Mouse (Mus musculus) forebrain, embryonic 10.5 days (tissue): ENCODE measurements at regions not wholly inside any gene's neighbourhood (a gene's known extent, or its start where the extent isn't known, plus 50 kb on each side); places are given as distances from the start of the nearest gene placed in this dataset.

Experiments
- DNase-seq: peaks from one replicate; pipeline ENCODE4 v3.0.0-alpha.2; 2017; ENCODE audit warnings: low spot score; ENCODE audit errors: extremely low spot score
- H3K27ac ChIP-seq: fragments of 300-500 bp; sonication (generic); 2 replicates; pipeline ENCODE4 v1.5.1; 2016; ENCODE audit warnings: mild to moderate bottlenecking
- H3K27me3 ChIP-seq: fragments of 300-500 bp; sonication (generic); 2 replicates; pipeline ENCODE4 v1.6.1; 2016; ENCODE audit warnings: mild to moderate bottlenecking; ENCODE audit not compliant: poor library complexity, severe bottlenecking
- H3K36me3 ChIP-seq: fragments of 300-500 bp; sonication (generic); replicated peaks from 2 replicates; pipeline ENCODE4 v1.6.1; 2016; ENCODE audit warnings: mild to moderate bottlenecking, moderate library complexity
- H3K4me1 ChIP-seq: fragments of 300-500 bp; sonication (generic); 2 replicates; pipeline ENCODE4 v1.6.1; 2016
- H3K4me3 ChIP-seq: fragments of 300-500 bp; sonication (generic); 2 replicates; pipeline ENCODE4 v1.5.1; 2016; ENCODE audit warnings: mild to moderate bottlenecking, moderate library complexity
- H3K9me3 ChIP-seq: fragments of 300-500 bp; sonication (generic); 2 replicates; pipeline ENCODE4 v1.6.1; 2016; ENCODE audit warnings: mild to moderate bottlenecking, moderate library complexity
- WGBS: fragments of 180-500 bp; shearing (Covaris S2); methylation state at CpG from one replicate; pipeline ENCODE4 v1.1.7; 2016; 5-methylcytosine and 5-hydroxymethylcytosine counted together

DNA sequence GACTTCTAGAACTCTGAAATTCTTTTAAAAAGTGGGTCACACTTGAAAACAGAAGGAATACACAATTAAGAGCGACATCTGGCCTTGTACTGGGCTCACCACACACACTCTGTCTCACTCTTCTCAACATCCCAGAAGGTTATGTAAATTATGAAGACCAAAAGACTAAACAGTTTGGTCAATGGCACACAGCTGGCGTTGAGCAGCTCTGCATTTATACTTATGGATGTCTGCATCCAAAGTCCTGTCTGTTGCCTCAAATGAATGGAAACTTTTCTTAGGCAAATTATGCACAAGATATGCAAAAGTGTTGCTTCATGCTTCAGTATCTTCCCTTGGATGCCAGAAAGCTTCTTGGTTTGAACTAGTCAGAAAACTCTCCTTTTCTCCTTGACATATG, 323.5 kb downstream of the Ppp3ca start:
- Histone ChIP-seq H3K4me1 (no peaks in the 10 kb centered on the region), H3K4me3 (no peak overlapping the region), H3K27me3 (no peaks in the 10 kb centered on the region), H3K9me3 (no peaks in the 10 kb centered on the region), H3K36me3 (no peaks in the 10 kb centered on the region), H3K27ac (no peak overlapping the region)
- WGBS = 94% methylated on average over 2 of the region's 2 CpGs
- no peak for DNase-seq

DNA sequence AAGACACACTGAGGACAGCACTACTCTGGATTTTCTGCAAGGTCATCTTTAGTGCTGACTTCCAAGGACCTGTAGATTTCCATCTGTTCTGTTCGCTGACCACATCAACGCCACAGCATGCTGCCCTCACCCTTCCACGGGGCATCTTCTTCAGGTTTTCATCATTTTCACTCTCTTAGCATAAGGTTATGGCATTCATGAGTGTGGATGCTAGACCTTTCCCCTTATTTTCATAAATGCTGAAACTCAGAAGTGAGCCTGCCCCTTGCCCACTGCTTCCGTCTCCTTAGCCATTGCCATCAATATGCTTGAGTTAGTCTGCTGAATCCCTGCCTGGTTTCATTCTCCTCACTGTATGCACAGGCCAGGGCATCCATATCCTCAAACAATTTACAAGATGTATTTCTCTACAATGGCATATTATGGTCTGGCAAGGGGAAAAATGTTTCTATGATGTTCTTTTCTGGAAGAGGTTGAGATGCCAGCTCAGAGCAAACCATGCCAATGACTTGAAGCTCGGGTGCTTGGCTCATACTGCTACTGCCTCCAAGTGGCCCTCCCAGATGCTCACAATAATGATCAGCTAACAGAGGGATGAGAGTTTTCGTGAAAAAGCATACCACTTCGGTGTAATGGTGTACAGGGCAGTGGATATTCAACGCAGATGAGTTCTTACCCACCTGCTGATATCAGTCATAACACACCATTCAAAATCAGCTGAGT, 324.6 kb downstream of the Ppp3ca start:
- Histone ChIP-seq H3K36me3 (no peaks in the 10 kb centered on the region), H3K9me3 (no peaks in the 10 kb centered on the region), H3K27me3 (no peaks in the 10 kb centered on the region), H3K4me3 (no peak overlapping the region), H3K4me1 (no peaks in the 10 kb centered on the region), H3K27ac (no peak overlapping the region)
- 90% methylated on average over 8 of the region's 8 CpGs for WGBS
- no peak for DNase-seq

DNA sequence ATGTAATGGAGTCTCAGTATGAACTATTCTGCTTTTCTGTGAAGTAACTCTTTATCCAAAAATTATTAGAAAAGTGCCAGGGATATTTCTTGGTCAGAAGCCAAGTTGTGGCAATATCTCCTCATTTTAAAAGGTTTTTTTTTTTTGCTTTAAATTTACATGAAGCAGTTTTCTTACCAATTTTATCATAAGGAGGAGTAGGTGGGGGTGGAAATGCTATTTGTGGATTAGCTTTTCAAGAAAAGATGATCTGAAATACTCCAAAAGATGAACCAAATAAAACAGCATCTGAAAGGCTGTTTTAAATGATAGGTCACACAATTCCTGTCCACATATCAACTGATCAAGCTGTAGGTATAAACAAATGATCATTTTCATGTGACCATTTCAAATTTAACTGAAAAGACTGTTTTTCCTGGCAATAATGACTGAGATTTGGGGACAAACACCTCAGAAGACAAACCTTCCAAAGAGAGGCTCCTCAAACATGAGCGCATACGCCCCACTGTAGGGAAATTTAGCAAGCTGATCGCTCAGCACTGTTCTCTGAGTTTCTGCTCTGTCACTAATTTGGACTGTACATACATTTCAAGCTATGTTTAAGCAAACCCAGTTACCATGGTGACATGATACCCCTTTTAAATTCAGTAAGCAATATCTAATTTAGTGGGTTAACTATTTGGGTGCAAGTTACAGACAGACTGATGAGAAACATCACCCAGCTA, 325.8 kb downstream of the Ppp3ca start:
- Histone ChIP-seq H3K4me3 (no peak overlapping the region), H3K27ac (no peak overlapping the region), H3K27me3 (no peaks in the 10 kb centered on the region), H3K9me3 (no peaks in the 10 kb centered on the region), H3K36me3 (no peaks in the 10 kb centered on the region), H3K4me1 (no peaks in the 10 kb centered on the region)
- no peak for DNase-seq
- 94% methylated on average over 3 of the region's 3 CpGs for WGBS

DNA sequence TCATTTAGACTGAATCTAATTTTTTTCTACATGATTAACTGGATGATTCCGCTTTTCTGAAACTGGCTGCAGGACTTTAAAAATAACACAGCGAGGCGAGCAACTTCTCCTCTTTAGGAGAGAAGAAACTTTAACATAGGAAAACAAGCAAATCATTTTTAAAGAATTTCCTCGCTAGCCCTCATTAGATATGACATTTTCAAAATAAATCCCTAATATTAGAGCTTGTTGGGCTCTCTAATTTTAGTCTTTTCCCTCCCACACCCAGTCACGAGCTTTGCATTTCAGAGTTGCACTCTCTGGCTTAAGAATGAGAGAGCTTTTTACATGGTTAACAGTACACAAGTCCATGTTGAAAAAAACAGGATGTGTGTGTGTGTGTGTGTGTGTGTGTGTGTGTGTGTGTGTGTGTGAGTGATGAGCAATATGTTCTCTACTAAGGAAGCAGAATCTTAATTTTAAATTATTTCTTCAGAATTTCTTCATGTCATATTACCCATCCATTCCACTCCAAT, 326.5 kb downstream of the Ppp3ca start:
- no peak overlapping the region for H3K4me3 ChIP-seq
- no peaks in the 10 kb centered on the region for H3K4me1 ChIP-seq
- H3K27ac ChIP-seq = no peak overlapping the region
- no peaks in the 10 kb centered on the region for H3K36me3 ChIP-seq
- no peak for DNase-seq
- 84% methylated on average over 5 of the region's 5 CpGs for WGBS
- H3K27me3 ChIP-seq = no peaks in the 10 kb centered on the region
- no peaks in the 10 kb centered on the region for H3K9me3 ChIP-seq

DNA sequence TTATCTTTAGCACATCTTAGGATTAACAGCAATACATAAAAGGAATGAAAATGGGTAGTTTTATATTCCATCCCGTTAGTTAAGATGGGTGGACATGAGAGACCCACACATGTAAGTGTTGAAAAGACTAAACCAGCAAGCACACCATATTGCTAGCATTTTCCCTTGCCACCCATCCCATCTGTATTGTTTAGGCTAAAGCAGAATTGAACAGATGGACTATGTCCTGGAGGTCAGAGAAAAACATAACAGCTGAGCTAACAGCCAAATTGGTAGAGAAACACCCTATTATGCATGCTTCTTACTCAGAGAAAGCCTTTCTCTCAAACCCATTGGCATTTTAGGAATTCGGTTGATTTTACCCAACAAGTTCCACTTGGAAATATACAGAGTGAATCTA, 329.3 kb upstream of the Emcn start:
- no peak for DNase-seq
- no peaks in the 10 kb centered on the region for H3K4me1 ChIP-seq
- H3K27me3 ChIP-seq = no peaks in the 10 kb centered on the region
- H3K4me3 ChIP-seq = no peak overlapping the region
- no peak overlapping the region for H3K27ac ChIP-seq
- WGBS = 78% methylated on average over 2 of the region's 2 CpGs
- H3K9me3 ChIP-seq = no peaks in the 10 kb centered on the region
- H3K36me3 ChIP-seq = no peaks in the 10 kb centered on the region

DNA sequence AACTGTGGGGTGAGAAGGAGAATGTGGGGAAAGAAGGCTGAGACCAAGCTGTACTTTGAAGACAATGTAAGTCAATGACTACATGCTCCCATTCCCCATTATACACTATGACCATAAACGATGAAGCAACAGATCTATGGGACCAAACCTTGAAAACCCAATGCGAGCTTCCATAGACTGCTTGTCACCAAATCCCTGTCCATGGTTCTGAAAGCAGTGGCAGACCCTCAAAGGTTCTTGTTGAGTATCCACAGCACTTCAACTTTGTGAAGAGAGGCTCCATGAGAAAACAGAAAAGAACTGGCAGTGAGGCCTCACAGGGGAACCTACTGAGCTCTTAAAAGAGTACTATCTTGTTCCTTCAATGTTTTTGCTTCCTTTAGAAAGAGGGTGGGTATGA, 326.2 kb upstream of the Emcn start:
- no peaks in the 10 kb centered on the region for H3K27me3 ChIP-seq
- no peaks in the 10 kb centered on the region for H3K4me1 ChIP-seq
- WGBS = 84% methylated on average over 2 of the region's 2 CpGs
- no peaks in the 10 kb centered on the region for H3K36me3 ChIP-seq
- H3K4me3 ChIP-seq = no peak overlapping the region
- no peak for DNase-seq
- no peak overlapping the region for H3K27ac ChIP-seq
- no peaks in the 10 kb centered on the region for H3K9me3 ChIP-seq

DNA sequence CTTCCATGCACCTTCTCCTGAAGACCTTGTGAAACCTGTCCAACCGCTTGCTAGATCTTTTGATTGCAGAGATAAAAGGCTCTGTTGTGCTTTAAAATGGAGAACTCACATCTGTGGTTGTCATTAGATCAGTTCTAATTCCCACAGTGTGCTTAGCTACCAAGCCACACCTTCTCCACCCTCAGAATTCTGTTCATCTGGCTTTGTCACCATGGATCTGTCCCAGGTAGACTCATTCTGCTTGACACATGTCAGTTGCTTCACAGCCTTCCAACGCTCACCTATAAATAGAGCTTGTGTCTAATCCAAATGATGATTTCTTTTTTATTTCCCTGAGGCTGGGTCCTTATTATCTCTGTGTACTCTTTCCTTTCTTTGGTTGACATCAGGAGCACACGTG, 325.7 kb upstream of the Emcn start:
- DNase-seq = no peak
- WGBS = 86% methylated on average over 3 of the region's 3 CpGs
- H3K36me3 ChIP-seq = no peaks in the 10 kb centered on the region

DNA sequence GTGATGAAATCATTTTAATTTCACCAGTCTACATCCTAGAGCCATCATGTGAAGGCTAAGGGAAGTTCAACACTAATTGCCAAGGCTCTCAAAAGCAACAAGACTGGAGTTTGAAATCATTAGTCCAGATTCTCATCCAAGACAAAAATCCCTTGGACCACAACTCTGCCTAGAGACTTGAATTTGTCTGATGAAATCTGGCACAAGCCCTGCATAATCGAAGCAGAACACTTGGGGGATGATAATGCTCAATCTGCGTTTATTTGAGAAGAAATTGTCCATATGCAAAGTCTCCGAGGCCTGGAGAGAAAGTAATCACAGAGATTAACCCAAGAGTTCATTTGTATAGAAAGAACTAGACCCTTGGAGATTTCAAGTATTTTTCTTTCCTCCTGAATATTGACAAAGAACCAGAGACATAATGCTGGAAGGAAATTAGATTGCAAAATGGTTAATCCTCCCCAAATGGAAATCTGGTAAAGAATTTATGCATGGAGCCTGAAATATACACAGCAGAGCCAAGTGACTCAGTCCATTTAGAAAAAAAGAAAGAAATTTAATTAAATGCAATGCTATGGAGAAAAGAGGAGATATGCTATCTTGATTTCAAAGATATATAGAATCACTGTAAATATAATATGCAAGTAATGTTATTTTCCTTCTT, 320.8 kb upstream of the Emcn start:
- no peak for DNase-seq
- Histone ChIP-seq H3K36me3 (no peaks in the 10 kb centered on the region), H3K4me1 (0 out of 2 replicates have a peak, but pooled peaks cover 2% of the 10 kb centered on the region), H3K27ac (no peak overlapping the region), H3K4me3 (no peak overlapping the region), H3K9me3 (no peaks in the 10 kb centered on the region), H3K27me3 (no peaks in the 10 kb centered on the region)
- WGBS = 59% methylated on average over 3 of the region's 3 CpGs

More for the DNA sequence above, 325.7 kb upstream of the Emcn start:
- H3K4me3 ChIP-seq = no peak overlapping the region
- H3K4me1 ChIP-seq = 0 out of 2 replicates have a peak, but pooled peaks cover 2% of the 10 kb centered on the region
- no peak overlapping the region for H3K27ac ChIP-seq
- H3K27me3 ChIP-seq = no peaks in the 10 kb centered on the region
- H3K9me3 ChIP-seq = no peaks in the 10 kb centered on the region

DNA sequence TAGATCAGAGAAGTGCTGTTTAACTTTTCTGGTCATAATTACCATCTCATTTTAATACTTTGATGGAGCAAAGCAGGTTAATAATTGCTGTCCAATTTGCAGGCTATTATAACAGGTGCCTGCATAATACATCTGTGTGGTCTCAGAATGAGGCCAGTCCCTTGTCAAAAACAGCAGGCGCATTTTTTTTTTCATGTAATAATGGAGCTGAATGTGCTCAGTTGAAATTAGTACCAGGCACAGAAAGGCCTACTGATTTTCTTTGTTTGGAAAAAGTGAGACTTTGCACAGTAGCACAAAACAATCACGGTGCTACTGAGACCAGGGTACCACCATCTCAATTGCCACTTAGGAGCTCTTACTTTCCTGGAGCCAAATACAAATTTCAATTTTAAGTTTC, 311.3 kb upstream of the Emcn start:
- H3K4me1 ChIP-seq = peaks cover 5% of the 10 kb centered on the region
- no peaks in the 10 kb centered on the region for H3K36me3 ChIP-seq
- no peak overlapping the region for H3K27ac ChIP-seq
- no peaks in the 10 kb centered on the region for H3K27me3 ChIP-seq
- H3K4me3 ChIP-seq = no peak overlapping the region
- WGBS = 62% methylated on average over 2 of the region's 2 CpGs
- H3K9me3 ChIP-seq = no peaks in the 10 kb centered on the region
- DNase-seq = no peak

DNA sequence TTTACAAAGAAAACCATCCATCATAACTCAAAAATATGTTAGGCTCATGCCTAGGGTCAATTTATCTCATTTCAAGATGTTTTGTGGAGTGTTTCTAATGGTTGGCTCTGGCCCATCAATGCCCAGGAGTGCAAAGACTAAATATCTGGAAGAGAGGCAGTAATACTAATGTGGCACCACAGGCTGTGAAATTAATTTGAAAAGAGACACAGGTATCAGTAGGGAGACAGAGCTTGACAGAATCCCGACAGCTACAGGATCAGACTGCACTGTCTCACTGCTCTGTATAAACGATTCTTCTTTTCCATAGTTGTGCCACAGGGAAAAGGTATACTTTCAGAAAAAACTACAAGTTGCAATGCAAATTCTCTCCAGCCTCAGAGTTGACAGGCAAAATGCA, 308.1 kb upstream of the Emcn start:
- WGBS = 91% methylated on average over 2 of the region's 2 CpGs
- Histone ChIP-seq H3K4me1 (peaks cover 5% of the 10 kb centered on the region), H3K27me3 (no peaks in the 10 kb centered on the region), H3K9me3 (no peaks in the 10 kb centered on the region), H3K36me3 (no peaks in the 10 kb centered on the region), H3K27ac (no peak overlapping the region), H3K4me3 (no peak overlapping the region)
- no peak for DNase-seq

DNA sequence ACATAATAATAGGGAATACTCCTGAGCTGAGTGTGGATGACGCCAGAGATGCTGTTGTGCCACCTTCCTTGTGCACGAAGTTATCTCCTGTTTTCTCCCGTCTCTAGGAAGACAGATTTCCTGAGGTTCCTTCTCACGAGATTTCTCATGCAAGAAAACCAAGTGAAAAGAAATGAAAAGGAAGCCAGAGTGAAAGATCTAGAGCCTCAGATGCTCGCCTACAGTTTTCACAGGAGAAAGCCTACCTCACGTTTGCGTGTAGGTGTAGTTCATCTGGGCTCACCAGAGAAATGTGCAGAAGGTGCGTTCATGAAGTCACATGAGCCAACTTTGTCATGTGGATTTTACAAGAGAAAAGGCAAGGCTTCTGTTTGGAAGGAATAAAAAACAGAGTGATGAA, 301.2 kb upstream of the Emcn start:
- WGBS = 88% methylated on average over 8 of the region's 8 CpGs
- Histone ChIP-seq H3K27me3 (no peaks in the 10 kb centered on the region), H3K27ac (no peak overlapping the region), H3K4me3 (no peak overlapping the region), H3K4me1 (no peaks in the 10 kb centered on the region), H3K36me3 (no peaks in the 10 kb centered on the region), H3K9me3 (no peaks in the 10 kb centered on the region)
- no peak for DNase-seq

DNA sequence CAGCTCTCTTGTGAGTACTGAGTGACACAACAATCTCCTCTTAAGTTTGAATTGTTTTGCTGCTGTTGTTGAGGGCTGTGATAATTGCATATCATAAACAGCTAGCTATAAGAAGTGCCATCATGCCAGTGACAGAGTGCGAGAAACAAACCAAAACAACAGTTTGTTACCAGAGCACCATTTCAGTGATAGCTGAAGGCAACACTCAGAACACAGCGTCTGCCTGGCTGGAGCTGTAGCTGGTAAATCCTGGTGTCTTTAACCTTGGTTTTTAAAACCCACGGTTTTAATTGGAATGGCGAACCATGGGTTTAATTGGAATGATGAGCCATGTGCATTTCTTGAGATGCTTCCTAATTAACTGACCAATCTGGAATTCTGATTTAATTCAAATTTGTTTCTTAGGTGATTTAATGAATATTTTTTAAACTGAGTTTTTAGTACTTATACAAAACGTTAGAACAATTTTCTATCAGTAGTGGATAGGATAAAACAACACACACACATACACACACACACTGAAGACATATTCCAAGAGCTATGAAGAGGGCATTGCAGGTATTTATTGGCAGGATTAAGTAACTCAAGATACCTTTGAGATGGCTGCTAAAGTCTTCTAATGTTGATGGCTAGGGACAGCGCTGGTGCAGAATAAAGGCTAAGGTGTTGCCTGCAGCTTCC, 284.2 kb upstream of the Emcn start:
- H3K27me3 ChIP-seq = no peaks in the 10 kb centered on the region
- no peaks in the 10 kb centered on the region for H3K9me3 ChIP-seq
- no peaks in the 10 kb centered on the region for H3K36me3 ChIP-seq
- peak overlapping the region; percentile 80 for H3K27ac ChIP-seq
- WGBS = 71% methylated on average over 6 of the region's 6 CpGs
- no peak for DNase-seq
- no peak overlapping the region for H3K4me3 ChIP-seq
- H3K4me1 ChIP-seq = peaks cover 31% of the 10 kb centered on the region
